Mouse (Mus musculus): ENCODE data around the gene Trpv2.

GRCm38 (mm10) chr11:62608826-62609675 is 34.8 kb downstream of the Trpv2 start:
- no peak for TF ChIP-seq POLR2A (IDR thresholded peaks at IDR 0.05; ENCODE audit: low read depth, low read length)
- TF ChIP-seq CTCF (conservative IDR thresholded peaks at IDR 0.05 in 1 of 2, IDR thresholded peaks at IDR 0.05 in 1 of 2; ENCODE audit: low read depth in 2 of 2, low read length in 2 of 2): no peak
- no peak for TF ChIP-seq ELF1 (IDR thresholded peaks at IDR 0.05; ENCODE audit: low read depth, low read length)
- no peak for TF ChIP-seq MAFK (IDR thresholded peaks at IDR 0.05; ENCODE audit: insufficient replicate concordance, low read length)
- no peak for TF ChIP-seq EP300 (IDR thresholded peaks at IDR 0.05; ENCODE audit: low read length)

Measured in CH12.LX (cell line).